Mouse (Mus musculus) naive thymus-derived CD4-positive, alpha-beta T cell, adult 5 months (primary cell): ENCODE data around the gene Zkscan8. TPM values are rescaled to one million over a fixed set of nuclear protein-coding genes. Genes with fewer than 3 reads are reported as not detected.

Source experiments
- polyA plus RNA-seq: library from polyadenylated mRNA; unstranded; fragments of 100-300 nt; shearing (Covaris generic); gene quantifications from one replicate; pipeline ENCODE4 v1.2.1, GENCODE M21; 2017

The Zkscan8 gene
- polyA plus RNA-seq = 3.1 TPM

GRCm38 (mm10) chr13:21530781-21531201 lies at the start of gene Zkscan8:
Gene Zkscan8 (minus strand): TSS chr13:21531120.

GRCm38 (mm10) chr13:21559793-21560192 lies 28.9 kb upstream of the Zkscan8 start, which contains the start of gene Olfr1535:
Gene Olfr1535 (minus strand): TSS chr13:21559893.

GRCm38 (mm10) chr13:21542708-21543107 lies 11.8 kb upstream of the Zkscan8 start, which contains the start of gene Olfr1366:
Gene Olfr1366 (minus strand): TSS chr13:21542808.

GRCm38 (mm10) chr13:21501182-21501581 lies 29.7 kb downstream of the Zkscan8 start, which contains the start of gene Gm11273:
Gene Gm11273 (minus strand): TSS chr13:21501418.

GRCm38 (mm10) chr13:21495080-21495479 lies 35.8 kb downstream of the Zkscan8 start, which contains the start of gene AK157302:
Gene AK157302 (plus strand): TSS chr13:21495223.

GRCm38 (mm10) chr13:21478759-21479670 lies 51.9 kb downstream of the Zkscan8 start, which contains the start of the genes Zkscan4 and Gm10065:
Gene Zkscan4 (plus strand): TSS chr13:21478907.
Gene Gm10065 (minus strand): TSS chr13:21479441.

GRCm38 (mm10) chr13:21468061-21469019 lies 62.6 kb downstream of the Zkscan8 start, which contains the start of gene Nkapl:
Gene Nkapl (minus strand): TSS chr13:21468509.

Other genes starting within 250 kb of the Zkscan8 start
- 0.21 TPM for gene Gpx5, start 238.4 kb downstream of the Zkscan8 start, polyA plus RNA-seq
- gene Gpx6, start 219.0 kb downstream of the Zkscan8 start, polyA plus RNA-seq = not detected
- not detected for gene Olfr1367, start 184.2 kb downstream of the Zkscan8 start, polyA plus RNA-seq
- gene Zscan12, start 168.3 kb downstream of the Zkscan8 start, polyA plus RNA-seq = 3.2 TPM
- gene Zkscan3, start 128.4 kb downstream of the Zkscan8 start, polyA plus RNA-seq = 33.9 TPM
- 0.26 TPM for gene Pgbd1, start 90.1 kb downstream of the Zkscan8 start, polyA plus RNA-seq
- gene Zscan26, start 77.4 kb downstream of the Zkscan8 start, polyA plus RNA-seq = 6.6 TPM
- not detected for gene Nkapl, start 62.6 kb downstream of the Zkscan8 start, polyA plus RNA-seq
- not detected for gene Zkscan4, start 52.2 kb downstream of the Zkscan8 start, polyA plus RNA-seq
- gene Gm10065, start 51.7 kb downstream of the Zkscan8 start, polyA plus RNA-seq = not detected
- gene AK157302, start 35.9 kb downstream of the Zkscan8 start, polyA plus RNA-seq = 0.55 TPM
- 3.5 TPM for gene Gm11273, start 29.7 kb downstream of the Zkscan8 start, polyA plus RNA-seq
- 0.11 TPM for gene Olfr1366, start 11.7 kb upstream of the Zkscan8 start, polyA plus RNA-seq
- gene Olfr1535, start 28.8 kb upstream of the Zkscan8 start, polyA plus RNA-seq = not detected
- not detected for gene Olfr1364, start 50.6 kb upstream of the Zkscan8 start, polyA plus RNA-seq
- not detected for gene Olfr1362, start 82.9 kb upstream of the Zkscan8 start, polyA plus RNA-seq
- gene Olfr11, start 111.4 kb upstream of the Zkscan8 start, polyA plus RNA-seq = not detected
- gene Olfr1361, start 132.3 kb upstream of the Zkscan8 start, polyA plus RNA-seq = not detected
- gene Olfr1360, start 146.3 kb upstream of the Zkscan8 start, polyA plus RNA-seq = not detected
- gene Olfr1359, start 167.0 kb upstream of the Zkscan8 start, polyA plus RNA-seq = not detected
- not detected for gene Hist1h2bl, start 185.0 kb upstream of the Zkscan8 start, polyA plus RNA-seq
- not detected for gene Hist1h2ai, start 185.3 kb upstream of the Zkscan8 start, polyA plus RNA-seq
- gene Hist1h3h, start 186.5 kb upstream of the Zkscan8 start, polyA plus RNA-seq = 1.7 TPM
- not detected for gene Hist1h2bm, start 190.9 kb upstream of the Zkscan8 start, polyA plus RNA-seq
- gene Hist1h4j, start 203.9 kb upstream of the Zkscan8 start, polyA plus RNA-seq = 1.1 TPM
- gene Hist1h4k, start 219.4 kb upstream of the Zkscan8 start, polyA plus RNA-seq = 10.0 TPM
- gene Hist1h2ak, start 222.7 kb upstream of the Zkscan8 start, polyA plus RNA-seq = 4.1 TPM
- gene Hist1h2bn, start 223.0 kb upstream of the Zkscan8 start, polyA plus RNA-seq = 2.5 TPM
- gene Hist1h1b, start 249.5 kb upstream of the Zkscan8 start, polyA plus RNA-seq = 0.97 TPM